Mouse (Mus musculus) stomach, embryonic 14.5 days (tissue): ENCODE data around the gene Gm20431. TPM values are rescaled to one million over a fixed set of nuclear protein-coding genes. Genes with fewer than 3 reads are reported as not detected.
"Not testable (repeated sequence)": the region's sequence is repeated elsewhere in the genome, so short reads cannot be mapped to it uniquely, and the experiment has no call there.

Experiments
- ATAC-seq: fragments of 200-750 bp; cut with Nextera tagmentation; 2 replicates; pipeline ENCODE4 v1.8.0; 2017; ENCODE audit warnings: low read depth, moderate TSS enrichment; ENCODE audit not compliant: insufficient number of reproducible peaks, insufficient read depth, low FRiP score
- H3K27ac ChIP-seq: fragments of 300-500 bp; sonication (generic); 2 replicates; pipeline ENCODE4 v1.5.1; 2014; ENCODE audit warnings: mild to moderate bottlenecking, low read length, moderate library complexity, mixed read lengths
- H3K27me3 ChIP-seq: fragments of 300-500 bp; sonication (generic); 2 replicates; pipeline ENCODE4 v1.6.1; 2014; ENCODE audit warnings: low read length, control low read depth, mixed read lengths; ENCODE audit not compliant: control insufficient read depth, insufficient read depth
- H3K36me3 ChIP-seq: fragments of 300-500 bp; sonication (generic); 2 replicates; pipeline ENCODE4 v1.6.1; 2014; ENCODE audit warnings: mild to moderate bottlenecking, control low read depth, low read length, moderate library complexity, mixed read lengths; ENCODE audit not compliant: control insufficient read depth, insufficient read depth
- H3K4me1 ChIP-seq: fragments of 300-500 bp; sonication (generic); 2 replicates; pipeline ENCODE4 v1.6.1; 2014; ENCODE audit warnings: low read length, control low read depth, mixed read lengths; ENCODE audit not compliant: control insufficient read depth, insufficient read depth
- H3K4me2 ChIP-seq: fragments of 300-500 bp; sonication (generic); replicated peaks from 2 replicates; pipeline ENCODE4 v1.6.1; 2014; ENCODE audit warnings: low read depth, low read length, control low read depth
- H3K4me3 ChIP-seq: fragments of 300-500 bp; sonication (generic); 2 replicates; pipeline ENCODE4 v1.5.1; 2014; ENCODE audit warnings: low read depth, low read length, control low read depth
- H3K9ac ChIP-seq: fragments of 300-500 bp; sonication (generic); replicated peaks from 2 replicates; pipeline ENCODE4 v1.6.1; 2014; ENCODE audit warnings: low read depth, mild to moderate bottlenecking, control low read depth, low read length, moderate library complexity, mixed read lengths
- H3K9me3 ChIP-seq: fragments of 300-500 bp; sonication (generic); 2 replicates; pipeline ENCODE4 v1.6.1; 2016; ENCODE audit warnings: low read depth, low read length, control low read depth; ENCODE audit not compliant: control insufficient read depth
- WGBS: fragments of 180-500 bp; shearing (Covaris S2); extraction: QIAGEN DNeasy Blood & Tissue Kit; methylation state at CpG from one replicate; pipeline ENCODE4 v1.1.7; 2014; 5-methylcytosine and 5-hydroxymethylcytosine counted together
- polyA plus RNA-seq: library from polyadenylated mRNA; unstranded; fragments of >200 nt; fragmentation: Nextera tagmentation; extraction: Ambion mirVana; gene quantifications from 2 replicates; pipeline ENCODE4 v1.2.1, GENCODE M21; 2014

Gene Gm20431
- polyA plus RNA-seq, 1 experiment from 2014 or later: 8.1 TPM

DNA sequence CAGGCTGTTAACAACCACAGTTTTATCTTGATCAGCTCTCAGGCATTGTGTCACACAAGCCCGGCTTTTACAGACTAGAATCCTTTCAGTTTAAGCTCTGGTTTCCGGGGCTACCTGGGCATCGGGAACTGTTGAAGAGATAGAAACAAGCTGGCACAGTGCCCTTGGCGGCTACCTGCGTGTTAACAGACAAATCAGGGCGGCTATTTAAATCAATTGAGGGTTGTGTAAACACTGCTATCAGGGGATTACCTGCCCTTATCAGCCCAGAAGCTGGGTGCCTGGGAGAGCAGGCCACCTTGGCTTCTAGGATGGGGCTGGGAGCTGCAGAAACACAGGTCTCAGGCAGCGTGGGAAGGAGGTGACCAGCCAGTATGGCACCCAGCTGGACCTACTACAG, 8.6 kb downstream of the Gm20431 start:
- ATAC-seq: no peak
- Histone ChIP-seq H3K27ac (no peak overlapping the region), H3K9ac (no peak overlapping the region), H3K4me1 (no peaks in the 10 kb centered on the region), H3K4me2 (no peak overlapping the region), H3K27me3 (no peaks in the 10 kb centered on the region), H3K4me3 (no peak overlapping the region), H3K9me3 (no peaks in the 10 kb centered on the region), H3K36me3 (peaks cover 17% of the 10 kb centered on the region; the same call in 1 of the 2 replicates)
- WGBS: 57% methylated on average over 7 of the region's 7 CpGs

DNA sequence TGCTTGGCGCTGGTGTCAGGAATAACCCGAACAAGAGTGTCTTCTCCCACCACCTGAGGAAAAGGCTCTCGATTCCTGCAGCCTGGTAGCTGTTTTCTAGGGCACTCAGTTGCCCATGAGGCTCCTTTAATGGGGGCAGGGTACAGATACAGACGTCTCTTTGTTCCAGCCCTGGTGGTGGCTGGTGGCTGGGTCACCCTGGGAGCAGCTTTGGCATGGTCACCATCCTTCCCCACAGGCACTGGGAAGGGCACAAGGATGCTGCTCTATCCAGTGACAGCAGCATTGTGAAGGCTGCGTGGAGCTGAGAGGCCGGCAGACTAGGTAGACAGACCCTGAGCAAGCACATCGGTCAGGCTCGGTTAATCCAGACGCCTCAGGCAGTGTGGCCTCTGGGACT, 9.7 kb downstream of the Gm20431 start:
- peaks cover 17% of the 10 kb centered on the region; the same call in 1 of the 2 replicates for H3K36me3 ChIP-seq
- WGBS: 87% methylated on average over 9 of the region's 9 CpGs

DNA sequence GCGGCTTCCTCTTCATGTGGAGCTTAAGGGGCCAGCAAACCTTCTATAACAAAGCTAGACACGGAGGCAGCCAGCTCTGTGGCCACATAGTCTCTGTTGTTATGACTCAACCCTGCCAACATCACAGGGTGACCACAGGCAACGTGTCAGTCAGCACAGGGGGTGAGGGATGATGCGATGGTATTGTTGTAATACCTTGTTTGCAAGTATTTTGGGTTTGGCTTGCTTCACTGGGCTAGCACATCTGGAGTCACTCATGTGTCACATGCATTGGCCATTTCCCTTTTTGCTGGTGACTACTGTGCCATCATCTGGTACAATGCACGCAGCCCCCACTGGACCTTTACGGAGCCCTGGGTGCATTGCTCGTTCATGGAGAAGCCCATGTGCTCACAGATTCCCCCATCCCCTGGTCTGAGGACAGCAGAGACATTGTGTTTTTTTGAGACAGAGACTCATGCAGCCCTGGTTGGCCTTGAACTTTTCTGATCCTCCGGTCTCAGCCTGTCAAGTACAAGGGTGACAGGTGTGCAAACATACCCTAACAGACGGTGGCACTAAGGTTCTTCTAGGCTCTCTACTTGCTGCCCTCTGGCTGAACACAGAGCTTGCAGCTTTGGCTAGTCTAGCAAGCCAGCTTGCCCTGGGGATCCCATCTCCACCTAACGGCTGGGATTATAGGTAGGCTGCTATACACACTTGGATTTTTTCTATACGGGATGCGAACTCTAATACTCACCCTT, 11.8 kb downstream of the Gm20431 start:
- Histone ChIP-seq H3K9me3 (no peaks in the 10 kb centered on the region), H3K4me3 (no peak overlapping the region), H3K27ac (no peak overlapping the region), H3K9ac (no peak overlapping the region), H3K4me2 (no peak overlapping the region), H3K27me3 (no peaks in the 10 kb centered on the region), H3K4me1 (no peaks in the 10 kb centered on the region), H3K36me3 (peaks cover 31% of the 10 kb centered on the region)
- no peak for ATAC-seq
- 84% methylated on average over 12 of the region's 12 CpGs for WGBS

More for the DNA sequence above, 9.7 kb downstream of the Gm20431 start:
- Histone ChIP-seq H3K27me3 (no peaks in the 10 kb centered on the region), H3K27ac (no peak overlapping the region), H3K9ac (no peak overlapping the region), H3K9me3 (no peaks in the 10 kb centered on the region), H3K4me3 (no peak overlapping the region), H3K4me2 (no peak overlapping the region), H3K4me1 (no peaks in the 10 kb centered on the region)
- ATAC-seq: no peak

DNA sequence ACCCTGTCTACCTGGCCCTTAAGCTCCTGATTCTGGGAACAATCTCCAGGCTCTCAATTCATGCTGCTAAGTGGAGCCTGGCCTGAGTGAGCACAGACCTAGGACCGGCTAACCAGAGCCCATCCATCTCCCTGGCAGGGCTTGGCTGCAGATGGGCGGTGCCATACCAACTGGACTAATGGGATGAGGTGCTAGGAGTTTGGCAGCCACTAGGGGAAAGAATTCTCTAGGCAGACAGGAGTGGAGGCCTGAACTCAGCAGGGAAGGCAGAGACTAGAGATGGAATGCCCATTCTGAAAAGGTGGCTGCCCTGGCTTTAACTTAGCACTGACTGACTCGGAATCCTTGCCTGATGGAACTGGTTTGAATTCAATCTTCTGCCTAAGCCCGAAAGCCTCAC, 14.9 kb downstream of the Gm20431 start:
- H3K4me1 ChIP-seq: no peaks in the 10 kb centered on the region
- no peak overlapping the region for H3K4me3 ChIP-seq
- no peaks in the 10 kb centered on the region for H3K27me3 ChIP-seq
- no peak overlapping the region for H3K4me2 ChIP-seq
- no peak for ATAC-seq
- H3K27ac ChIP-seq: no peak overlapping the region
- H3K9me3 ChIP-seq: no peaks in the 10 kb centered on the region
- H3K9ac ChIP-seq: no peak overlapping the region
- WGBS: 52% methylated on average over 4 of the region's 4 CpGs
- peaks cover 26% of the 10 kb centered on the region for H3K36me3 ChIP-seq

DNA sequence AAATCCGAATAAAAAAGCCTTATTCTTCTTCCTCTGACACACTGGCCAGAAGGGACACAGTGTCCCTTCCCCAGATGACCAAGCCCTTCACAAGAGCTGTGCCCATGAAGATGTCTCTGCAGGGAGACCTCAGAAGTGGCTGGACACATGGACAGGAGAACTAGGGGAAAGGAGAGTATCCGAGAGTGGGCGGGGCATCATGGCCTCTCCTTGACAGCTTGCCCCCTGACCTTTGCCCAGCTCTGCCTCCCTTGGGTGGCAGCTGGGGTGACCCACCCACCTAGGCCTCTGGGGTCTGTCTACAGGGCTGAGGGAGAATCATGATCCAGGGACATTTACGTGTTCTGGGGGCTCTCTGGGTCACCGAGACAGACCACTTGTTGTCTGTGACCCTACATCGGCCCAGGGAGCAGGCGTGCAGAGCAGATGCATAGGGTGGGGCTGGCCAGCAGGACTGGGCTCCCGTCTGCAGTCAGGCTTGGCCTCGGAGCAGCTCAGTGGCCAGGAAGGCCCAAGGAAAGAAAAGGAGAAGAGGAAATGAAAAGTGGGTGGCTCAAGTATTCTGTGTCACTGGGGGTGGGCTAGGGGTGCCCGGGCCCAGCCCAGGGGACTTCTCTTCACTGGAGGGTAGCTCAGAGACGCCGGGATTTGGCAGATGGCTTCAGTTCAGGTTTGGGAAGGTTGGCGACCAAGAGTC, 17.8 kb downstream of the Gm20431 start:
- not testable (repeated sequence) for H3K9ac ChIP-seq, H3K4me3 ChIP-seq, H3K9me3 ChIP-seq, H3K4me1 ChIP-seq, ATAC-seq, H3K27me3 ChIP-seq, H3K27ac ChIP-seq, H3K4me2 ChIP-seq
- H3K36me3 ChIP-seq: peaks cover 19% of the 10 kb centered on the region
- 78% methylated on average over 13 of the region's 13 CpGs for WGBS

DNA sequence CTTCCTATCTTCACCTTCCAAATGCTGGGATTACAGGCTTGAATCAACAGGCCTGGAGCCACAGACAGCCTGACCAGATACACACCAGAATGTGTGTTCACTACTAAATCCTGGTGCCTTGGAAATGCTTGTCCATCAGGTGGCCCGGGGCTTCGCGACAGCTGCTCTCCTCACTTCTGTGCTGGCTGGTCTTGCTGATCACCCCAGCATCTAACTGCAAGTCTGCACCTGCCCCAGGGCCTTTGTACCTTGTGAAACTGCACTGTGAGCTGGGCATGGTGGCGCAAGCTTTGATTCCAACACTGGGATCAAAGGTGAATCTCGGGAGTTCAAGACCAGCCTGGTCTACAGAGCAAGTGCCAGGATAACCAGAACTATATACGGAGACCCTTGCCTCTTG, 19.1 kb downstream of the Gm20431 start:
- 88% methylated on average over 6 of the region's 6 CpGs for WGBS

DNA sequence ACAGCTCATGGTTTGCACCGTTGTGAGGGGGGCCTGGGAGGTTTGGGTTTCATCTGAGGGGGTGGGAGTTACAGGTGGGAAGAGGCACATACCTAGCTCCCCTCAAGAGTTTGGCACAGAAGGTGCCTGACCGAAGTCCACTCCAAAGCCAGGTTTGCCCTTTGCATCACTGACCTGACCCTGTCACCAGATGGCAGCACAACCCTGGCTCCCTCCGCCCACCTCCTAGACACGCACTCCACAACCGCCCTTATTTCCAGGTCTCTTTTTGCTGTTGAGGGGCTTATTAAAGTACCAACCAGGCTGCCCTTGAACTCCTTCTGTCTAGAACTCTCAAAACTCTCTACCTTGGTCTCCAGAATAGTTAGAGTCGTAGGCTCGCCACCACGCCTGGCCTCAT, 20.0 kb downstream of the Gm20431 start:
- no peak overlapping the region for H3K9ac ChIP-seq
- no peaks in the 10 kb centered on the region for H3K27me3 ChIP-seq
- H3K36me3 ChIP-seq: peaks cover 19% of the 10 kb centered on the region
- H3K4me3 ChIP-seq: no peak overlapping the region
- no peak; the same call in 1 of the 2 replicates for ATAC-seq
- H3K4me2 ChIP-seq: no peak overlapping the region
- WGBS: 46% methylated on average over 8 of the region's 8 CpGs
- H3K27ac ChIP-seq: no peak overlapping the region
- no peaks in the 10 kb centered on the region for H3K4me1 ChIP-seq
- no peaks in the 10 kb centered on the region for H3K9me3 ChIP-seq

More for the DNA sequence above, 19.1 kb downstream of the Gm20431 start:
- no peak overlapping the region for H3K4me3 ChIP-seq
- H3K27me3 ChIP-seq: no peaks in the 10 kb centered on the region
- H3K4me1 ChIP-seq: no peaks in the 10 kb centered on the region
- peaks cover 19% of the 10 kb centered on the region for H3K36me3 ChIP-seq
- no peaks in the 10 kb centered on the region for H3K9me3 ChIP-seq
- H3K27ac ChIP-seq: no peak overlapping the region
- no peak overlapping the region for H3K9ac ChIP-seq
- no peak for ATAC-seq
- H3K4me2 ChIP-seq: no peak overlapping the region

DNA sequence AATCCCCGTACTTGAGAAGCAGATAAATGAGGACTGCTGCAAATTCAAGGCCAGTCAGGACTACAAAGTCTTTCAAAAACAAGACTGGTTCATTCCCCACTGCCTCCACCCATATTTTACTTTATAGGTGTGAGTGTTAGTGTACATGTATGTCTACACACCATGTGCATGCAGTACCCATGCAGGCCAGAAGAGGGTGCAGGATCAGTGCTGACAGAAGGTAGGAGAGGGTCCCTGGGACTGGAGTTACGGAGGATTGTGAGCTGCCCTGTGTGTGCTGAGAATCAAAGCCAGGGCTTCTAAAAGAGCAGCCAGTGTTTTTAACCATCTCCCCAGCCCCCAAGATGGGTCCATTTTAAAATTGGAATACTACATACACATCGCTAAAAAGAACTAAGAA, 21.0 kb downstream of the Gm20431 start:
- H3K4me3 ChIP-seq: no peak overlapping the region
- H3K27ac ChIP-seq: no peak overlapping the region
- H3K9ac ChIP-seq: no peak overlapping the region
- WGBS: 81% methylated on average over 3 of the region's 3 CpGs
- no peaks in the 10 kb centered on the region for H3K27me3 ChIP-seq
- no peak for ATAC-seq
- H3K4me2 ChIP-seq: no peak overlapping the region
- H3K9me3 ChIP-seq: no peaks in the 10 kb centered on the region
- no peaks in the 10 kb centered on the region for H3K4me1 ChIP-seq
- peaks cover 12% of the 10 kb centered on the region for H3K36me3 ChIP-seq
